Mouse (Mus musculus): ENCODE data around the gene Daam1.

DNA sequence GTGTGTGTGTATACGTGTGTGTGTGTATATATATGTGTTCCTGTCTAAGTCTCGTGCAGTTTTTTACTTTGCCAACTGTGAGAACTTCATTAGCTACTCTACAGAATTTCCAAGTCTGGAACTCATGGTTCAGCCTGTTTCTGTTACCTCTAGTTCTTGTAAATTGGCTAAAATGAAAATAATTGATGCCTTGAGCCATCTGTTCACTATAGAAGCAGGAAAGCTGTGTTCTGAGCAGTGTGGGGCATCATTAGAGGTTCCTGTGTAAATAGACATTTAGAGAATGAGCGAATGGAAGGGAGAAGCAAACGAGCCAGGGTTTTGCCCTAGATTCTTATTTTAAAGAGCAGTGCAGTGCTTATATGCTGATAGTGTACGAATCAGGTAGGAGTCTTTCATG is 14.6 kb downstream of the Daam1 start:
- no peak for TF ChIP-seq CTCF (IDR thresholded peaks at IDR 0.05; ENCODE audit: extremely low read depth, insufficient read depth, insufficient read length, insufficient replicate concordance)
- TF ChIP-seq POLR2A (IDR thresholded peaks at IDR 0.05; ENCODE audit: low read depth, low read length): no peak

Data from spleen, adult 2 months (tissue).